Mouse (Mus musculus): ENCODE data around the gene Camkv. TPM values are rescaled to one million over a fixed set of nuclear protein-coding genes. Genes with fewer than 3 reads are reported as not detected.

Camkv gene
- polyA plus RNA-seq, 1 experiment from 2014 or later = 0.54 TPM

- Histone ChIP-seq H3K9me3 (replicated peaks) (no peaks in the 10 kb centered on the region), H3K4me1 (peaks cover 67% of the 10 kb centered on the region), H3K9ac (no peak overlapping the region), H3K36me3 (peaks cover 72% of the 10 kb centered on the region), H3K4me2 (no peak overlapping the region), H3K27ac (no peak overlapping the region), H3K4me3 (no peak overlapping the region), H3K27me3 (replicated peaks) (no peaks in the 10 kb centered on the region)
- no peak for ATAC-seq
- 84% methylated on average over 7 of the region's 7 CpGs for WGBS (ENCODE audit: insufficient replicate concordance)
These were observed 33.1 kb downstream of the Camkv start for GRCm38 (mm10) chr9:107968531-107968930.

- Histone ChIP-seq H3K4me2 (no peak overlapping the region), H3K9me3 (replicated peaks) (no peaks in the 10 kb centered on the region), H3K4me1 (peaks cover 67% of the 10 kb centered on the region), H3K27me3 (replicated peaks) (no peaks in the 10 kb centered on the region), H3K27ac (peak overlapping the region; percentile 98), H3K36me3 (peaks cover 56% of the 10 kb centered on the region), H3K9ac (no peak overlapping the region), H3K4me3 (no peak overlapping the region)
- 85% methylated on average over 5 of the region's 5 CpGs for WGBS (ENCODE audit: insufficient replicate concordance)
- ATAC-seq = no peak
These were observed 34.8 kb downstream of the Camkv start for GRCm38 (mm10) chr9:107970311-107970710.

- Histone ChIP-seq H3K9ac (peak overlapping the region; percentile 64), H3K4me2 (peak overlapping the region; percentile 54), H3K27me3 (replicated peaks) (no peaks in the 10 kb centered on the region), H3K27ac (peak overlapping the region; percentile 98), H3K36me3 (peaks cover 48% of the 10 kb centered on the region), H3K4me3 (0 out of 2 replicates have a peak overlapping the region, but pooled peaks have one; percentile 0), H3K9me3 (replicated peaks) (no peaks in the 10 kb centered on the region), H3K4me1 (peaks cover 69% of the 10 kb centered on the region)
- ATAC-seq = peak; percentile 83
- WGBS (ENCODE audit: insufficient replicate concordance) = 23% methylated on average over 8 of the region's 8 CpGs
These were observed 36.4 kb downstream of the Camkv start for GRCm38 (mm10) chr9:107971690-107972541.

- peak overlapping the region; percentile 79 for H3K4me3 ChIP-seq
- WGBS (ENCODE audit: insufficient replicate concordance) = 10% methylated on average over 10 of the region's 10 CpGs
- H3K9ac ChIP-seq = peak overlapping the region; percentile 87
- peak overlapping the region; percentile 94 for H3K4me2 ChIP-seq
- H3K9me3 ChIP-seq (replicated peaks) = no peaks in the 10 kb centered on the region
- peaks cover 50% of the 10 kb centered on the region for H3K36me3 ChIP-seq
- peak; percentile 82 for ATAC-seq
- peak overlapping the region; percentile 98 for H3K27ac ChIP-seq
- no peaks in the 10 kb centered on the region for H3K27me3 ChIP-seq (replicated peaks)
- H3K4me1 ChIP-seq = peaks cover 93% of the 10 kb centered on the region
These were observed 39.2 kb downstream of the Camkv start for GRCm38 (mm10) chr9:107974491-107975171.

- peak within 1 kb of the TSS; percentile 79 for H3K4me3 ChIP-seq
- peak within 1 kb of the TSS; percentile 98 for H3K27ac ChIP-seq
- H3K36me3 ChIP-seq = peaks cover 50% of the 10 kb centered on the region
- peak within 1 kb of the TSS; percentile 87 for H3K9ac ChIP-seq
- WGBS (ENCODE audit: insufficient replicate concordance) = 43% methylated on average over 12 of the region's 12 CpGs
- peak; percentile 83 for ATAC-seq
- no peaks in the 10 kb centered on the region for H3K27me3 ChIP-seq (replicated peaks)
- no peaks in the 10 kb centered on the region for H3K9me3 ChIP-seq (replicated peaks)
- H3K4me2 ChIP-seq = peak within 1 kb of the TSS; percentile 94
- H3K4me1 ChIP-seq = peaks cover 93% of the 10 kb centered on the region
These were observed 40.2 kb downstream of the Camkv start, which contains the start of gene Uba7 for GRCm38 (mm10) chr9:107975399-107976386. Gene Uba7, plus strand, starts transcription at chr9:107975505.

GRCm38 (mm10) chr9:107978815-107979214 lies 43.3 kb downstream of the Camkv start:
- peaks cover 93% of the 10 kb centered on the region for H3K4me1 ChIP-seq
- peak overlapping the region; percentile 12; the same call in 1 of the 2 replicates for H3K4me2 ChIP-seq
- H3K36me3 ChIP-seq = peaks cover 75% of the 10 kb centered on the region
- peak overlapping the region; percentile 17; the same call in 1 of the 2 replicates for H3K9ac ChIP-seq
- no peak overlapping the region for H3K4me3 ChIP-seq
- WGBS (ENCODE audit: insufficient replicate concordance) = 90% methylated on average over 12 of the region's 12 CpGs
- H3K27me3 ChIP-seq (replicated peaks) = no peaks in the 10 kb centered on the region
- ATAC-seq = no peak
- no peaks in the 10 kb centered on the region for H3K9me3 ChIP-seq (replicated peaks)
- peak overlapping the region; percentile 98; the same call in 1 of the 2 replicates for H3K27ac ChIP-seq

- Histone ChIP-seq H3K4me2 (peak overlapping the region; percentile 86), H3K36me3 (peaks cover 80% of the 10 kb centered on the region), H3K4me3 (peak overlapping the region; percentile 82), H3K4me1 (peaks cover 88% of the 10 kb centered on the region), H3K27ac (peak overlapping the region; percentile 98), H3K9ac (peak overlapping the region; percentile 93), H3K9me3 (replicated peaks) (no peaks in the 10 kb centered on the region), H3K27me3 (replicated peaks) (no peaks in the 10 kb centered on the region)
- no peak; the same call in 1 of the 2 replicates for ATAC-seq
- WGBS (ENCODE audit: insufficient replicate concordance) = 34% methylated on average over 7 of the region's 7 CpGs
These were observed 46.5 kb downstream of the Camkv start for GRCm38 (mm10) chr9:107981684-107982605.

- Histone ChIP-seq H3K36me3 (peaks cover 71% of the 10 kb centered on the region), H3K4me2 (peak within 1 kb of the TSS; percentile 86), H3K9ac (peak within 1 kb of the TSS; percentile 93), H3K4me1 (peaks cover 87% of the 10 kb centered on the region), H3K27me3 (replicated peaks) (no peaks in the 10 kb centered on the region), H3K4me3 (peak within 1 kb of the TSS; percentile 82), H3K27ac (peak within 1 kb of the TSS; percentile 98), H3K9me3 (replicated peaks) (no peaks in the 10 kb centered on the region)
- WGBS (ENCODE audit: insufficient replicate concordance) = 11% methylated on average over 14 of the region's 14 CpGs
- ATAC-seq = peak; percentile 82
These were observed 47.3 kb downstream of the Camkv start, which contains the start of gene Gm20661 for GRCm38 (mm10) chr9:107982681-107983346. Gene Gm20661, plus strand, starts transcription at chr9:107983058.

GRCm38 (mm10) chr9:107983421-107983890 lies 48.0 kb downstream of the Camkv start:
- Histone ChIP-seq H3K36me3 (peaks cover 65% of the 10 kb centered on the region), H3K9ac (peak overlapping the region; percentile 93), H3K9me3 (replicated peaks) (no peaks in the 10 kb centered on the region), H3K27me3 (replicated peaks) (no peaks in the 10 kb centered on the region), H3K27ac (peak overlapping the region; percentile 98), H3K4me2 (peak overlapping the region; percentile 86), H3K4me3 (peak overlapping the region; percentile 82), H3K4me1 (peaks cover 87% of the 10 kb centered on the region)
- ATAC-seq = no peak
- 8% methylated on average over 4 of the region's 4 CpGs for WGBS (ENCODE audit: insufficient replicate concordance)
